Mouse (Mus musculus): ENCODE measurements at regions not wholly inside any gene's neighbourhood (a gene's known extent, or its start where the extent isn't known, plus 50 kb on each side); places are given as distances from the start of the nearest gene placed in this dataset.

DNA sequence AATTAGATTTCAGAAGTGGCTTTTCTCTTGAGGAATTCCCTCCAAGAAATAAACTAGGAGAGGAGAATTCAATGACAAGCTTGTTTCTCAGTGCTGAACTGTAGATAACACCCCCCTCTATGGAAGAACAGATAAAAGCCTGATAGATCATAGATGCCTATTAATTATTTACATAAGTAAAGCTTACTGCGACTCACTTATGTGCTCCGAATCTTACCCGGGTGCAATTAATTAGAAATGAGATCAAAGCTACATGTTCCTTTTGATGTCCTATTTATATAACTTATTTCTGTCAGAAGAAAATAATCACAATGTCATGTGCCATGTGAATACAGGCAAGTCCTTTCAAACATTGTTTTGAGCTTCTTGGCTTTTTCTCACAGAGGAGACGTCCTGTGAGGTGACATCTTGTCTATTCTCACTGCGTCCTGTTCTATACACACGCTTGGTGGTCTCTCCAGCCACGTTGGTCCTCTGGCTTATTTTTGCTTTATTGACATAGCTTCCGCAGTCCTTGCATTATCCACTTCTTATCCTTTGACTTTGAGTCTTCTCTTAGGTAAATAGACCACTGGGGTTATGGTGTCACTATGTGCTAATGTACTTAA is 50.7 kb upstream of the Fat1 start:
- TF ChIP-seq ZMIZ1 (IDR thresholded peaks at IDR 0.05; ENCODE audit: low read depth, low read length), result no peak
- no peak for TF ChIP-seq BHLHE40 (IDR thresholded peaks at IDR 0.05; ENCODE audit: low read depth, low read length)
- TF ChIP-seq CTCF (conservative IDR thresholded peaks at IDR 0.05 in 1 of 2, IDR thresholded peaks at IDR 0.05 in 1 of 2; ENCODE audit: low read depth in 2 of 2, low read length in 2 of 2), result no peak
- TF ChIP-seq MAFK (IDR thresholded peaks at IDR 0.05; ENCODE audit: insufficient replicate concordance, low read length), result no peak
- TF ChIP-seq KAT2A (IDR thresholded peaks at IDR 0.05; ENCODE audit: insufficient replicate concordance, low read length), result no peak
- TF ChIP-seq MAX (IDR thresholded peaks at IDR 0.05; ENCODE audit: low read length), result no peak
- no peak for TF ChIP-seq POLR2A (IDR thresholded peaks at IDR 0.05; ENCODE audit: low read depth, low read length)
- TF ChIP-seq USF1 (IDR thresholded peaks at IDR 0.05; ENCODE audit: low read depth, low read length), result no peak
- no peak for TF ChIP-seq JUND (conservative IDR thresholded peaks at IDR 0.05; ENCODE audit: low read depth, low read length)
- TF ChIP-seq RAD21 (IDR thresholded peaks at IDR 0.05; ENCODE audit: low read depth, low read length), result no peak
- no peak for TF ChIP-seq GABPA (IDR thresholded peaks at IDR 0.05; ENCODE audit: insufficient replicate concordance, low read depth, low read length)
- TF ChIP-seq USF2 (conservative IDR thresholded peaks at IDR 0.05; ENCODE audit: low read depth, low read length), result no peak
- no peak for TF ChIP-seq ZC3H11A (IDR thresholded peaks at IDR 0.05; ENCODE audit: low read depth, low read length)
- TF ChIP-seq EP300 (IDR thresholded peaks at IDR 0.05; ENCODE audit: low read length), result no peak
